Mouse (Mus musculus): ENCODE results near the gene Apaf1.

Gene Apaf1

GRCm38 (mm10) chr10:90974084-90974483 lies 108.5 kb downstream of the Apaf1 start:
- DNase-seq, result no peak

- DNase-seq, result no peak
Observed at GRCm38 (mm10) chr10:90970560-90970959, 112.0 kb downstream of the Apaf1 start.

- DNase-seq, result peak; percentile 10 to 34
Observed at GRCm38 (mm10) chr10:90969355-90970174, 113.0 kb downstream of the Apaf1 start.

- DNase-seq, result no peak
Observed at GRCm38 (mm10) chr10:90968247-90968646, 114.3 kb downstream of the Apaf1 start.

GRCm38 (mm10) chr10:90966821-90967220 lies 115.7 kb downstream of the Apaf1 start:
- no peak for DNase-seq

- DNase-seq, result no peak
Observed at GRCm38 (mm10) chr10:90965671-90966315, 116.8 kb downstream of the Apaf1 start.

- DNase-seq, result no peak
Observed at GRCm38 (mm10) chr10:90964511-90964910, 118.1 kb downstream of the Apaf1 start.

GRCm38 (mm10) chr10:90960374-90960773 lies 122.2 kb downstream of the Apaf1 start:
- no peak for DNase-seq

GRCm38 (mm10) chr10:90953821-90954220 lies 128.7 kb downstream of the Apaf1 start:
- no peak for DNase-seq

GRCm38 (mm10) chr10:90953103-90953709 lies 129.4 kb downstream of the Apaf1 start:
- DNase-seq, result no peak

GRCm38 (mm10) chr10:90947608-90948373 lies 134.8 kb downstream of the Apaf1 start:
- no peak for DNase-seq

- no peak for DNase-seq
Observed at GRCm38 (mm10) chr10:90947043-90947442, 135.5 kb downstream of the Apaf1 start.

GRCm38 (mm10) chr10:90942001-90942700 lies 140.4 kb downstream of the Apaf1 start:
- DNase-seq, result no peak

GRCm38 (mm10) chr10:90940521-90941520 lies 141.7 kb downstream of the Apaf1 start:
- DNase-seq, result no peak

Measured in thymus, postnatal 36 days (tissue).